Mouse (Mus musculus): ENCODE measurements around the gene Calm3.

The Calm3 gene

DNA sequence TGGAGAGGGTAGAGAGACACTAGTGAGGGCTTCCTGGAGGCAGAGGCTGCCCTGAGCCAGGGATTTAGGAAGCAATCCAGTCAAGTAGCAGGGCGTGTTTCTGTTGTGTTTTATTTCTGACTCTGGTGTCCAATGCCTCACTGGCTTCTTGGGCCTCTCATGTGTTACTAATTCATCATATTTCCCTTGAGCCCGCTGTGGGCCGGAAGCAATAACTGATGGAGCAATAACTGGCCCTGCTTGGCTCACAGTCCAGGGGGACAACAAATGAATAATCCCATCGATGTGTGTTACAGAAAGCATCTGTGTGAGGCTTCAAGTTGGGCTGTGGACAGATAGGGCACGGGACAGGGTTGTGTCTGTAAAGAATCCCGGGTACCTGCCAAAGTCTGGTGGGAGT is 11.6 kb downstream of the Calm3 start:
- no peak for DNase-seq (ENCODE audit: low read depth, low spot score)
- H3K36me3 ChIP-seq (ENCODE audit: control insufficient read depth, insufficient read depth, low read length, poor library complexity, severe bottlenecking), result peaks cover 12% of the 10 kb centered on the region
- H3K27me3 ChIP-seq (ENCODE audit: control insufficient read depth, insufficient read depth, low read length, poor library complexity, severe bottlenecking), result no peaks in the 10 kb centered on the region

DNA sequence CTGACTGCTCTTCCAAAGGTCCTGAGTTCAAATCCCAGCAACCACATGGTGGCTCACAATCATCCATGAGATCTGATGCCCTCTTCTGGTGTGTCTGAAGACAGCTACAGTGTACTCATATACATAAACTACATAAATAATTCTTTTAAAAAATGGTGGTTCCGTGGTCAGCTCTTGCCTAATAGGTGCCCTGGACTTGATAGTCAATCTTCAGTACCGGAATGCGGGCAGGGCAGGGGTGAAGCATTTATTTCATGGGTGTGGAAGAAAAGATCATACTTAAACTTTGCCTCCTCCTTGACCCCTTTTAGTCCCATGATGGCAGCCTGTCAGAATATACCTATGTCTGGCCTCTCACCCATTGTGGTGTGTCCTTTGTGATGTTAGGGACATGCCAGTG is 12.0 kb downstream of the Calm3 start:
- peaks cover 10% of the 10 kb centered on the region for H3K36me3 ChIP-seq (ENCODE audit: control insufficient read depth, insufficient read depth, low read length, poor library complexity, severe bottlenecking)
- no peaks in the 10 kb centered on the region for H3K27me3 ChIP-seq (ENCODE audit: control insufficient read depth, insufficient read depth, low read length, poor library complexity, severe bottlenecking)
- DNase-seq (ENCODE audit: low read depth, low spot score), result no peak

DNA sequence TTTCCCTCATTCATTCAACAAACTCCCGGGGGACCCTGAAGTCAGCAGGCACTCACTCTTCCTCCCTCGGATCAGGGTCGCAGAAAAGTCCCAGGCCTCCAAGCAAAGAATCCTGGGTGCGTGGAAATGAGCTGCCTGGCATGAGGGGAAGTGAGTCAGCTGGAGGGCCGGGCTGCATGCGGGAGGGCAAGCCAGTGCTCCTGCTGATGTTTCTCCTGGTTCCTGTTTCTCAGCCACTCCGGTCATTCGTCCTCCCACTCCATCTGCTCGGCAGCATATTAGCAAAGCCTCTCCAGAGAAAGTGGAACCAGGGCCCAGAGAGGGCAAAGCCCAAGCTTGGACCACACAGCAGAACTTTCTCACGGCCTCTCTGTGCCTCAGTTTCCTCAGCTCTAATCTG is 14.0 kb downstream of the Calm3 start:
- DNase-seq (ENCODE audit: low read depth, low spot score), result no peak
- Histone ChIP-seq H3K27me3 (ENCODE audit: control insufficient read depth, insufficient read depth, low read length, poor library complexity, severe bottlenecking) (no peaks in the 10 kb centered on the region), H3K36me3 (ENCODE audit: control insufficient read depth, insufficient read depth, low read length, poor library complexity, severe bottlenecking) (no peaks in the 10 kb centered on the region)

DNA sequence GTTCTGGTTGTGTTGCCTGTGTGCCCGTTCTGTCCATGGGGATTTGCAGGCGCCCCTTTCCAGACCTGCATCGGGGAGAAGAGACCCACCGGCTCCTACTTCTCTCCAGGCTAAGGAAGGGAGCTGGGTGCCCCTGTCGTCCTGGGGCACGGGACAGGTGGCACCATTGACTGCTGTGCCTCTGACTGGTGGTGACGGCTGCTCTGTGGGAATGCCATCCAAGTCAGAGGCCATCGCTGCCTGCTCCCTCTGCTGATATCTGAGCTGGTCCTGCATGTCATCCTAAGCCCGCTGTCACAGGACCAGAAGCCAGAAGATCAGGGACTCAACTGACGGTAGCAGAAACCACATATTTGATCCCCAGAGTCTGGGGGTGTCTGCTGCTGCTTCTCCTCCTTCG is 15.1 kb downstream of the Calm3 start:
- DNase-seq (ENCODE audit: low read depth, low spot score), result no peak

DNA sequence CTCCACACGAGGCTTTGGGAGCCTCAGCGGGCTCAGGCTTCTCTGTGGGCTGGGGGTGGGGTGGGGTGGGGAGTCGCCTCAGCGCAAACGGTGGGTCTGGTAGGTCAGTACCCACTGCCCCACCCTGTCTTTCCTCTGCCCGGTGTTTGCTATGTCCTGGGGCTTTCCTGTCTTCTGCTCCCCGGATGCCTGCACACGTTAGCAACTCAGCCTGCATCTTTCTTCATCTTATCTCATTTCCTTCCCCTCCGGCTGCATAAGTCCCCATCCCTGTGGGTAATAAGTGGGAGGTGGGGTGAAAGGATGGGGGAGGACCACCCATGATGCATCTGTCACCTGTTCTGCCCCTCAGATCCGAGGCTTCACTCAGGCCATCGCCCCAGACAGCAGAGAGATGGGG is 15.5 kb downstream of the Calm3 start:
- DNase-seq (ENCODE audit: low read depth, low spot score), result no peak
- Histone ChIP-seq H3K36me3 (ENCODE audit: control insufficient read depth, insufficient read depth, low read length, poor library complexity, severe bottlenecking) (no peaks in the 10 kb centered on the region), H3K27me3 (ENCODE audit: control insufficient read depth, insufficient read depth, low read length, poor library complexity, severe bottlenecking) (no peaks in the 10 kb centered on the region)

More for the DNA sequence above, 15.1 kb downstream of the Calm3 start:
- no peaks in the 10 kb centered on the region for H3K27me3 ChIP-seq (ENCODE audit: control insufficient read depth, insufficient read depth, low read length, poor library complexity, severe bottlenecking)
- no peaks in the 10 kb centered on the region for H3K36me3 ChIP-seq (ENCODE audit: control insufficient read depth, insufficient read depth, low read length, poor library complexity, severe bottlenecking)

DNA sequence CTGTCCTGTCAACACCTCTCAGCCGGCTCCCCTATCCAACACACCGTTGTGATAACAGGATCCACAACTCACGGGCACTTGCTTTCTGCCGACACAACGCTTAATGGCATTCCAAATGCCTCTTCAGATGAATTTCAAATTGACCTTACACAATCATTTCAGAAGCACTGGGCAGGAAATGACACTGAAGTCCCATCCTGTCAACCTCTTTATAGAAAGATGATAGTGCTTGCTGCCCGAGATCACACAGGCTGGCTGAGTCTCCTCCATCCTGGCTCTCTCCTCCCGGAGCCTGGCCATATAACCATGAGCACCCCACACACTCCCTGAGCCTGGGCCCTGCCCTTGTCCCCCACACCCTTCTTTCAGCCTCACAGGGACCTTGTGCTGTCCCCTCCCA is 16.1 kb downstream of the Calm3 start:
- DNase-seq (ENCODE audit: low read depth, low spot score), result no peak
- H3K27me3 ChIP-seq (ENCODE audit: control insufficient read depth, insufficient read depth, low read length, poor library complexity, severe bottlenecking), result no peaks in the 10 kb centered on the region
- no peaks in the 10 kb centered on the region for H3K36me3 ChIP-seq (ENCODE audit: control insufficient read depth, insufficient read depth, low read length, poor library complexity, severe bottlenecking)

DNA sequence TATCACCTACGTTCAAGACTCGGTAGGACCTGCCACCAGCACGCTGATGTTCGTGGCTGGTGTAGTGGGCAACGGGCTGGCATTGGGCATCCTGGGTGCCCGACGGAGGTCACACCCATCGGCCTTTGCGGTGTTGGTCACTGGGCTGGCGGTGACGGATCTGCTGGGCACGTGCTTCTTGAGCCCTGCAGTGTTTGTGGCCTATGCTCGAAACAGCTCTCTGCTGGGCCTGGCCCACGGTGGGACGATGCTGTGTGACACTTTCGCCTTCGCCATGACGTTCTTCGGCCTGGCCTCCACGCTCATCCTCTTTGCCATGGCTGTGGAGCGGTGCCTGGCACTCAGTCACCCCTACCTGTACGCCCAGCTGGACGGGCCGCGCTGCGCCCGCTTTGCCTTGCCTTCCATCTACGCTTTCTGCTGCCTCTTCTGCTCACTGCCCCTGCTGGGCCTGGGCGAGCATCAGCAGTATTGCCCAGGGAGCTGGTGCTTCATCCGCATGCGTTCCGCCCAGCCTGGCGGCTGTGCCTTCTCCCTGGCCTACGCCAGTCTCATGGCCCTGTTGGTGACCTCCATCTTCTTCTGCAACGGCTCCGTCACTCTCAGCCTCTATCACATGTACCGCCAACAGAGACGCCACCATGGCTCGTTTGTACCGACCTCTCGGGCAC is 16.9 kb downstream of the Calm3 start:
- DNase-seq (ENCODE audit: low read depth, low spot score), result no peak
- H3K36me3 ChIP-seq (ENCODE audit: control insufficient read depth, insufficient read depth, low read length, poor library complexity, severe bottlenecking), result no peaks in the 10 kb centered on the region
- H3K27me3 ChIP-seq (ENCODE audit: control insufficient read depth, insufficient read depth, low read length, poor library complexity, severe bottlenecking), result no peaks in the 10 kb centered on the region

DNA sequence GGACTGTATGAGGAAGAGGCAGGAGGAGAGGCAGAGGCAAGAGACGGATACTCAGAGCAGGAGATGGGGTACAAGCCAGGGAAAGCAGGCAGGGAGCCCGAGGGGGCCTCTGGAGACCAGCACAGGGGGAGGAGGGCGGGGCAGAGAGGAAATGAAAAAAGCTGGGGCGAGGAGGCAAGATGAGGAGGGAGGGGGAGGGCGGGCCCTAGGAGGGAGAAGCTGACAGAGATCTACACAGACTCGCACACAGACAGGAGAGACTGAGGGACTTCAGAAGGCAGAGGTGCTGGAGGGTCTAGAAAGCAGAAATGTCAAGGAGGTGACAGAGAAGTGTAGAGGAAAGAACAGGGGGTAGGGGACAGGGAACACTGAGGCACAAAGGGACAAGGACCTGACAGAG is 17.6 kb downstream of the Calm3 start, which contains the start of gene Ptgir:
TSS of gene Ptgir (plus strand) at position 210 of the 400 bp plus-strand sequence.
- DNase-seq (ENCODE audit: low read depth, low spot score), result peak; percentile 43

DNA sequence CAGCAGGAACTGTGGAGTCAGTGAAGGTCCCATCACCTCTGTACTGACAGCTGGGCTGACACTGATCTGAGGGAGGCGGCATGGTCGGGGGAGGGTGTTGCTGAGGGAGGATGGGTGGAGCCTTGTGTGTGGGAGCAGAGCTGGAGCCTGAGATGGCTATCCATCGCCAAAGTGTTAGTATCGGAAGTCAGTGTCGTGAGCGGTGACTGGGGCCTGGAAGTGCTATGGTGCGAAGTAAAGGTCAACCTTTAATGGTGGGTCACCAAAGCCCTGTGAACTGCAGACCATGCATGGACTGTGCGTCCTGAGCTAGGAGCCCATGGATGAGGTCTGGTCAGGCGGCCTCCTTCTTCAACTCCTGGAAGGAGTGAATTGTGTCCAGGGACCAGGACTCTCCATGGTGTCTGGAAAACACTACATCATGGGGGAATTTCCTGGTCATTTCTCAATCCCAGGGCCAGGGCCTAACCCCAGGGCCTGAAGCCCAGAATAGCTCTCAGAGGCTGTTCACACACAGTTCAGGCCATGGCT is 18.4 kb downstream of the Calm3 start:
- Histone ChIP-seq H3K36me3 (ENCODE audit: control insufficient read depth, insufficient read depth, low read length, poor library complexity, severe bottlenecking) (no peaks in the 10 kb centered on the region), H3K27me3 (ENCODE audit: control insufficient read depth, insufficient read depth, low read length, poor library complexity, severe bottlenecking) (no peaks in the 10 kb centered on the region)
- DNase-seq (ENCODE audit: low read depth, low spot score), result no peak

More for the DNA sequence above, 17.6 kb downstream of the Calm3 start, which contains the start of gene Ptgir:
- Histone ChIP-seq H3K36me3 (ENCODE audit: control insufficient read depth, insufficient read depth, low read length, poor library complexity, severe bottlenecking) (no peaks in the 10 kb centered on the region), H3K27me3 (ENCODE audit: control insufficient read depth, insufficient read depth, low read length, poor library complexity, severe bottlenecking) (no peaks in the 10 kb centered on the region)

DNA sequence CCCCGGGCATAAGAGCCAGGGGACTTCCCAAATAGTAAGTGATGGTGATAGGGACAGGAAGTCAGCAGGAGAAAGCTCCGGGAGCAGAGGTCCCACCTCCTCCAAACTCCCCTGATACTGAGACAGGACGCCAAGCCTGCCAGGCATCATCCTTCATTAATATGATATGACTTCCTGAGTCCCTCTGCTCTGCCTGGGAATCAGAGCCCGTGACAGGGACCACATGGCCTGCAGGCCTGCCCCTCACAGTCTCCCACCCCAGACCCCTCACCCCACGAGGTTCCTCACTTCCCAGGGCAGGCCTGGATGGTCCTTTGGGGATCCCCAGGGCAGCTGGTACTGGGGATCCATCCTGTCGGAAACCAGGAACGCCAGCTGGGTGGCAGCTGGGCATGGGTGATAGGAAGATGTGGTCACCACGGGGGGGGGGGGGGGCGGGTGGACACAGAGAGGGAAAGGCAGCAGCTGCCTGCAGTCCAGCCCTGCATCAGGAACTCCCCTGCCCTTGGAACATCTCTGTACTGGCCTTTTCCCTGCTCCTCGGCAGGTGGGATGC is 19.7 kb downstream of the Calm3 start:
- H3K36me3 ChIP-seq (ENCODE audit: control insufficient read depth, insufficient read depth, low read length, poor library complexity, severe bottlenecking), result no peaks in the 10 kb centered on the region
- no peaks in the 10 kb centered on the region for H3K27me3 ChIP-seq (ENCODE audit: control insufficient read depth, insufficient read depth, low read length, poor library complexity, severe bottlenecking)
- no peak for DNase-seq (ENCODE audit: low read depth, low spot score)

DNA sequence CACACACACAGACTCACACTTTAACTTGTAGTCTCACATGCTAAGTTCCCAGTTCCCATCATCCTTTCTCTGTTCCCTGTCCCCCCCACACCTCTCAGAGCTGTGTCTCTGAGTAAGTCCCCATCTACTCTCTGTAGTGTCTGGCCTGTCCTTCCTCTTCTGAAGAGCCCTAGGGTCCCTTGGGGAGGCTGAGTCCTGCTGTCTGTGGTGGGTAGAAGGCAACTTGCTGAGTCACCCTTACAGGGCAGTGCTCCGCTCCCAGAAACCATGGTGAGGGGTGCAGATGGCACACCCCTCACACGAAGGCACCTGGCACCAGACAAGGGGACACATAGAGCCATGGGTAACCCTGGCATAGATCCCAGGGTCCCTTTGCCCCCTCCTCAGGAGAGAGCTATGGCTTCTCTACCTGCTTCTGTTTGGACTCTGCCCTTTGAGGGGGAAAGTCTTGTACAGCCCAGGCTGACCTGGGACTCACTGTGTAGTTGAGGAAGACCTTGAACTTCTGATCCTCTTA is 20.4 kb downstream of the Calm3 start:
- no peak for DNase-seq (ENCODE audit: low read depth, low spot score)
- Histone ChIP-seq H3K27me3 (ENCODE audit: control insufficient read depth, insufficient read depth, low read length, poor library complexity, severe bottlenecking) (no peaks in the 10 kb centered on the region), H3K36me3 (ENCODE audit: control insufficient read depth, insufficient read depth, low read length, poor library complexity, severe bottlenecking) (no peaks in the 10 kb centered on the region)

DNA sequence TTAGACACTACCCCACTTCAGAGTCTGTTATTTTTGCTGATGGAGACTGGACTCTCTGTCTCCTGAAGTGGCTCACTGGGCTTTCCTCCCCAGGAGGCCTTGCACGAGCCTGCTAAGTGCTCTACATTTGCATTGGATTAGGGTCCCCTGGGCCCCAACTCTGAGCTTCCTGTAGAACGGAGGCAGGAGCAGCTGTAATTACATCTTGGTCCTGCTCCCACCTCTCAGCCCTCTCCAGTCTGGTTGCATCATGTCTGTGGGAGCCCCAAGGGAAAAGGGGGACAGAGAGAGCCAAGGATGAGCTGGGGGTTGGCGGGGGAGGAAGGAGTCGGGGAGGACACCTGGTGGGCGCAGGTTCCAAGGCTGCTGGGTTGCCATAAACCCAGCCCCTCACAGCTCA is 23.4 kb downstream of the Calm3 start:
- no peak for DNase-seq (ENCODE audit: low read depth, low spot score)
- Histone ChIP-seq H3K36me3 (ENCODE audit: control insufficient read depth, insufficient read depth, low read length, poor library complexity, severe bottlenecking) (no peaks in the 10 kb centered on the region), H3K27me3 (ENCODE audit: control insufficient read depth, insufficient read depth, low read length, poor library complexity, severe bottlenecking) (peaks cover 1% of the 10 kb centered on the region; the same call in 1 of the 2 replicates)

DNA sequence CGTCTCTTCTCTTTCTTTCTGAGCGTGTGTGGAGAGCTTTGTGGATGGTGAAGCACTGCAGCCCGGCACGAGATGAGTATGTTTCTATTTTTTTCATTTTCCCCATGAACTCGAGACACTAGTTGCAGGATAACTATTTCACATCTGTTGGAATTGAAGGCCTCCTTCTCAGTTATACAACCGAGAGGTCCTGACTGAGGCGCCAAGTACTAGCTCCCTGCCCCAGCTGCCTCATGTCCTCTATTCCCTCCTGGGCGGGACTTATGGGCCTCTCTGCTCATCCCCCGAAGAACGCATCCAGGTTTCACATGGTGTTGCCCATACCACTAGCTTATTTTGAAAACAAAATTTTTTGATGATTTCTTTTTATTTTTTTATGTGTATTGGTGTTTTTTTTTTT is 28.4 kb downstream of the Calm3 start:
- no peak for DNase-seq (ENCODE audit: low read depth, low spot score)
- H3K36me3 ChIP-seq (ENCODE audit: control insufficient read depth, insufficient read depth, low read length, poor library complexity, severe bottlenecking), result no peaks in the 10 kb centered on the region
- peaks cover 1% of the 10 kb centered on the region; the same call in 1 of the 2 replicates for H3K27me3 ChIP-seq (ENCODE audit: control insufficient read depth, insufficient read depth, low read length, poor library complexity, severe bottlenecking)

DNA sequence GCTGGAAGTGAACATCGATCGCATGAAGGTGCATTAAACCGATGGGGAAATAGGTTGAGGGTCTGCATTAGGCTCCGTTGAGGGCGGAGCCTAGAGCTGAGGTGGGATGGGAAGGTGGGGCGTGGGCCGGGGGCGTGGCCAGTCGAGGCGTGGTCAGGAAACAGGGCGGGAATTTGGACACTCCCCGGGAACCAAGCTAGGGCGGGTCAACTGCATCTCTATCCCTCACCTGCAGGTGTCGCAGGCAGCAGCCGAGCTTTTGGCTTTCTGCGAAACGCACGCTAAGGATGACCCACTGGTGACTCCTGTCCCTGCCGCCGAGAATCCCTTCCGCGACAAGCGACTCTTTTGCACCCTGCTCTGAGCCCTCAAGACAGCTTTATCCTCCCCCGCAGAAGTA is 28.9 kb downstream of the Calm3 start:
- Histone ChIP-seq H3K36me3 (ENCODE audit: control insufficient read depth, insufficient read depth, low read length, poor library complexity, severe bottlenecking) (no peaks in the 10 kb centered on the region), H3K27me3 (ENCODE audit: control insufficient read depth, insufficient read depth, low read length, poor library complexity, severe bottlenecking) (peaks cover 1% of the 10 kb centered on the region; the same call in 1 of the 2 replicates)
- peak; percentile 74 for DNase-seq (ENCODE audit: low read depth, low spot score)

DNA sequence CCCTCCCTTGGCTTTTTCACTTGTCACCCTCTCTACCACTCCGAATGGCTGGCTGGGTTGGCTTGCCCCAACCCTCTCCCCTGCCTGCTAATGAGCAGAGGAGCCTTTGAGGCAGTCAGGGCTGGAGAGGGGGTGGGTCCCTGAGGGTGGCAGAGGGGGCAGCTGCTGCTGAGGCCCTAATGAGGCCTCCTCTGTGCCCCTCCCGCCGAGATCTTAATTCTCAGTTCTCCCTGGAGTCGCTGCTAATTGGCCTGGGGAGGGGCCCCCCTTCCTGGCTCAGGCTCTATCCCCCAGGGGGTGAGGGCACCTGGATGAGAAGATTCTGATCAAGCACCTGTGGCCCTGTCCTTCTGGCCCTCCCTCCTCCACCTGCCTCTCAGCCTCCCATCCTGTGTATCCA is 29.6 kb downstream of the Calm3 start:
- no peak for DNase-seq (ENCODE audit: low read depth, low spot score)
- Histone ChIP-seq H3K27me3 (ENCODE audit: control insufficient read depth, insufficient read depth, low read length, poor library complexity, severe bottlenecking) (peaks cover 1% of the 10 kb centered on the region; the same call in 1 of the 2 replicates), H3K36me3 (ENCODE audit: control insufficient read depth, insufficient read depth, low read length, poor library complexity, severe bottlenecking) (no peaks in the 10 kb centered on the region)

Data from splenic B cell, adult 2 months (primary cell).